Mouse (Mus musculus) forebrain, postnatal 0 days (tissue): ENCODE data around the gene E2f6. TPM values are rescaled to one million over a fixed set of nuclear protein-coding genes. Genes with fewer than 3 reads are reported as not detected.

Experiments
- ATAC-seq: fragments of 200-750 bp; cut with Nextera tagmentation; 2 replicates; pipeline ENCODE4 v1.8.0; 2017; ENCODE audit warnings: mild to moderate bottlenecking, moderate library complexity
- DNase-seq: peaks from one replicate; pipeline ENCODE4 v3.0.0-alpha.2; 2015
- H3K27ac ChIP-seq: fragments of 300-500 bp; sonication (generic); 2 replicates; pipeline ENCODE4 v1.5.1; 2014; ENCODE audit warnings: low read depth, mild to moderate bottlenecking, antibody characterized with exemption, low read length, moderate library complexity, mixed read lengths
- H3K27me3 ChIP-seq: fragments of 300-500 bp; sonication (generic); 2 replicates; pipeline ENCODE4 v1.6.1; 2014; ENCODE audit warnings: mild to moderate bottlenecking, low read length, mixed read lengths; ENCODE audit not compliant: insufficient read depth
- H3K36me3 ChIP-seq: fragments of 300-500 bp; sonication (generic); 2 replicates; pipeline ENCODE4 v1.6.1; 2014; ENCODE audit warnings: mild to moderate bottlenecking, moderate library complexity; ENCODE audit not compliant: insufficient read depth
- H3K4me1 ChIP-seq: fragments of 300-500 bp; sonication (generic); 2 replicates; pipeline ENCODE4 v1.6.1; 2014; ENCODE audit warnings: antibody characterized with exemption; ENCODE audit not compliant: insufficient read depth
- H3K4me2 ChIP-seq: fragments of 300-500 bp; sonication (generic); 2 replicates; pipeline ENCODE4 v1.6.1; 2014; ENCODE audit warnings: low read depth, mild to moderate bottlenecking, moderate library complexity
- H3K4me3 ChIP-seq: fragments of 300-500 bp; sonication (generic); 2 replicates; pipeline ENCODE4 v1.5.1; 2014; ENCODE audit warnings: low read depth, low read length, mixed read lengths
- H3K9ac ChIP-seq: fragments of 300-500 bp; sonication (generic); 2 replicates; pipeline ENCODE4 v1.6.1; 2014; ENCODE audit warnings: mild to moderate bottlenecking
- H3K9me3 ChIP-seq: fragments of 300-500 bp; sonication (generic); 2 replicates; pipeline ENCODE4 v1.6.1; 2016; ENCODE audit warnings: low read length
- CTCF ChIP-seq: sonication (generic); IDR thresholded peaks from 2 replicates; pipeline ENCODE4 v1.5.1; 2016; ENCODE audit warnings: antibody characterized with exemption, control low read depth, low read depth
- WGBS: fragments of 180-500 bp; shearing (Covaris S2); extraction: QIAGEN DNeasy Blood & Tissue Kit; methylation state at CpG from one replicate; pipeline ENCODE4 v1.1.7; 2014; 5-methylcytosine and 5-hydroxymethylcytosine counted together
- polyA plus RNA-seq: library from polyadenylated mRNA; unstranded; fragments of >200 nt; fragmentation: Nextera tagmentation; extraction: Ambion mirVana; gene quantifications from 2 replicates; pipeline ENCODE4 v1.2.1, GENCODE M21; 2015
- total RNA-seq: library from RNA; depleted of rRNA; stranded (reverse); fragments of >200 nt; gene quantifications from 2 replicates; pipeline ENCODE4 v1.2.3, GENCODE M21; 2014

The E2f6 gene
- total and polyA plus RNA-seq, 2 experiments from 2014 or later, result 15.4 to 26.4 TPM

GRCm38 (mm10) chr12:16829785-16830184, 19.0 kb downstream of the E2f6 start:
- Histone ChIP-seq H3K36me3 (peaks cover 22% of the 10 kb centered on the region), H3K27ac (no peak overlapping the region), H3K9ac (no peak overlapping the region), H3K9me3 (no peaks in the 10 kb centered on the region), H3K27me3 (no peaks in the 10 kb centered on the region), H3K4me1 (no peaks in the 10 kb centered on the region), H3K4me3 (no peak overlapping the region), H3K4me2 (no peak overlapping the region)
- TF ChIP-seq CTCF, result 0 out of 2 replicates have a peak, but pooled peaks have one; percentile 18
- 84% methylated on average over 2 of the region's 2 CpGs for WGBS
- ATAC-seq (no peak), DNase-seq (no peak)

DNA sequence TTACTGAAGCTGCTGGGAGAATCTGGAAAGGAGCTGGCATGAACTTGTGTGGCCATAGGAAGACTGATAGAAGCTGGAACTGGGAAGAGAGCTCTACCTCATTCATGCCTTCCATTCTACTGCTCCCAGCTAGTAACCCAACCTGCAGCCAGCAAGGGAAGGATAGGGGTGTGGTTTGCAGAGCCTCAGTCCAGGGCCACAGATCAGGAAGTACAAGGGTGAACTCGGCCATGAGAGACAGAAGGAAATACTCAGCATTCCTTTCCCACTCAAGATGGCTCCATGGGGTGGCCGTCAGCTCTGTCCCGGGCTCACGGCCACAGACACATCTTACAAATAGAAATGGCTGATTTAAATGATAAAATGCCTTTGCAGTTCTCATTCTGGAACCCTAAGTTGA, 20.3 kb downstream of the E2f6 start:
- TF ChIP-seq CTCF, result no peak

DNA sequence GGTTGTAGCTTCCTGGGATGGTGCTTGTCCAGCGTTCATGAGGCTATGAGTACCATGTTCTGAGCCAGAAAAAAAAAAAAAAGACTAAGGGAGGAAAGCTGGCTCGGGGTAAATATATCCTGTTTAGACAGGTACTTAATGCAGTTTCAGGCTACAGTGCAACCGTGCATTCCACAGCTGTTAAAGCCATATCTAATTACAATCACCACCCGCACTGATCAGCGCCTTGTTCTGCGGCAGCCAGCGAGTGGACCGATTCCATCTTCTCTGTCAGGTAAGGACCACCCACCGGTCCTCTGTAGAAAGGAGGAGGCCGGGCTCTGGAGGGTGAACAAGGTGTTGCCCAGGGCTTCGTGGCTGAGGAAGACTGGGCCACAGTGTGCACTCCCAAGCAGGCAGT, 23.9 kb downstream of the E2f6 start:
- H3K27ac ChIP-seq, result no peak overlapping the region
- no peak overlapping the region for H3K9ac ChIP-seq
- no peak for TF ChIP-seq CTCF
- no peak overlapping the region for H3K4me3 ChIP-seq
- H3K4me1 ChIP-seq, result 0 out of 2 replicates have a peak, but pooled peaks cover 3% of the 10 kb centered on the region
- no peak for DNase-seq
- H3K9me3 ChIP-seq, result no peaks in the 10 kb centered on the region
- WGBS, result 84% methylated on average over 11 of the region's 11 CpGs
- H3K27me3 ChIP-seq, result no peaks in the 10 kb centered on the region
- ATAC-seq, result no peak
- H3K4me2 ChIP-seq, result no peak overlapping the region
- H3K36me3 ChIP-seq, result no peaks in the 10 kb centered on the region

More for the DNA sequence above, 20.3 kb downstream of the E2f6 start:
- Histone ChIP-seq H3K4me3 (no peak overlapping the region), H3K4me2 (no peak overlapping the region), H3K9me3 (no peaks in the 10 kb centered on the region), H3K4me1 (0 out of 2 replicates have a peak, but pooled peaks cover 2% of the 10 kb centered on the region), H3K27me3 (no peaks in the 10 kb centered on the region), H3K9ac (no peak overlapping the region), H3K36me3 (peaks cover 12% of the 10 kb centered on the region), H3K27ac (no peak overlapping the region)
- DNase-seq (no peak), ATAC-seq (no peak)
- WGBS, result 90% methylated on average over 4 of the region's 4 CpGs

DNA sequence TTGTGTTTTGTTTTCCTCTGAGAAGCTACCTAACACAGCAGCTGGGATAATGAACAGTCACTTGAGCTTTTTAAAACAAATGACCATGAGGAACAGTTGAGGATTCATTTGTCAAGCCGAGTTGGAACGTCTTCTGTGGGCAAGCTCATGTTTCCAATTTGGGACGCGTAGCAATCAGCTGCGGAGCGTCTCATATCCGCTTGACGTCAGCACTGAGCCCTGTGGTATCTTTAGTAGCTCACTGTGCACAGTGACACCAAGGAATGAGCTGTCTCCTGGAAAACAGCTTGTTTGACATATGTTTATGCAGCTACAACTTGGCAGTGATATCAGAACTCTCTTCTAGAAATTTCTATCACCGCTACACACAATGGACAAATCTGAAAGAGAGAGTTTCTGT, 25.4 kb downstream of the E2f6 start:
- peak; percentile 48 for TF ChIP-seq CTCF
- H3K27ac ChIP-seq, result 0 out of 2 replicates have a peak overlapping the region, but pooled peaks have one; percentile 15
- H3K36me3 ChIP-seq, result no peaks in the 10 kb centered on the region
- H3K9me3 ChIP-seq, result no peaks in the 10 kb centered on the region
- no peak overlapping the region for H3K4me2 ChIP-seq
- H3K9ac ChIP-seq, result no peak overlapping the region
- 0 out of 2 replicates have a peak, but pooled peaks cover 3% of the 10 kb centered on the region for H3K4me1 ChIP-seq
- 56% methylated on average over 9 of the region's 9 CpGs for WGBS
- peak; percentile 75 for DNase-seq
- peak; percentile 94 for ATAC-seq
- H3K4me3 ChIP-seq, result no peak overlapping the region
- no peaks in the 10 kb centered on the region for H3K27me3 ChIP-seq

GRCm38 (mm10) chr12:16837766-16838165, 27.0 kb downstream of the E2f6 start:
- ATAC-seq (no peak), DNase-seq (no peak)
- Histone ChIP-seq H3K4me2 (no peak overlapping the region), H3K9ac (no peak overlapping the region), H3K27ac (no peak overlapping the region), H3K9me3 (no peaks in the 10 kb centered on the region), H3K36me3 (no peaks in the 10 kb centered on the region), H3K4me1 (0 out of 2 replicates have a peak, but pooled peaks cover 3% of the 10 kb centered on the region), H3K27me3 (no peaks in the 10 kb centered on the region), H3K4me3 (no peak overlapping the region)
- WGBS, result 75% methylated on average over 4 of the region's 4 CpGs
- no peak for TF ChIP-seq CTCF

DNA sequence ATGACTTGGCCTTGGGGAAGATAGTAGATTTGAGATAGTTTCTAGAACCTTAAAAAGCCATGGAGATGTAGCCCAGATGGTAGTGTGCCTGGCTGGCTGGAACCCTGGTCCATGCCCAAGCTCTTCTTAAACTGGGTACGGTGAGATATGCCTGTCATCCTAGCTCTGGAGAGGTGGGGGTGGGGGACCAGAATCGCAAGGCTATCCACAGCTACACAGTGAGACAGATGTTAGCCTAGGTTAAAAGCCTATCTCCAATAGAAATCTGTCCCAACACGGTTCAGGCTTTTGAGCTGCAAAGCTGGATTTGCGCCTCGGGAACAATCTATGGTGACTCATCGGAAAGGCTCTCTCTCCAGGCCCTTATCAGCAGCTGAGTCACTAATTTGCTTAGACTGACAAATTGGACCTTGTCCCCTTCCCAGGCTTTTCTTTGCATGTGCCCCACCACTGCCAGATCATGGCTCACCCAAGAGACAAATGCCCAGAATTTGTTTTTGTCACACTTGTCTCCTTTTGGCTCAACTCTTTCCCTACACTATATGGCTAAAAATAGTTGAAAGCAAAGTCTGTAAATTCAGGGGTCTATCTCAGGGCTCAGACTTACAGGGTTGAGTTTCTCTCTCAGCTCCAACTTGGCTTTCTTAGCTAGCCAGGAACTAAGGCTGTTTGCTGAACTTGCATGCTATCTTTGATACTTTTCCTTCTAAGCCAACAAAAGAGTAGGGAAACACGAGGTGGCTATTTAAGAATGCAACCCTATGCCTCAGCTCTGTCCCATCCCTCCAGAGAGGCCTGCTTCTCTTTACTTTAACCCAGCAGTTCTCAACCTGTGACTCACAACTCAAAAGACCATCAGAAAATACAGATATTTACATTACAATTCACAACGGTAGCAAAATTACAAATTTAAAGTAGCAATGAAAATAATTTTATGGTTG, 30.3 kb downstream of the E2f6 start:
- H3K9ac ChIP-seq, result no peak overlapping the region
- H3K4me1 ChIP-seq, result 0 out of 2 replicates have a peak, but pooled peaks cover under 1% of the 10 kb centered on the region
- no peaks in the 10 kb centered on the region for H3K36me3 ChIP-seq
- H3K4me2 ChIP-seq, result no peak overlapping the region
- H3K27ac ChIP-seq, result no peak overlapping the region
- 75% methylated on average over 8 of the region's 8 CpGs for WGBS
- no peaks in the 10 kb centered on the region for H3K9me3 ChIP-seq
- no peak for ATAC-seq
- H3K4me3 ChIP-seq, result no peak overlapping the region
- no peaks in the 10 kb centered on the region for H3K27me3 ChIP-seq
- no peak for DNase-seq
- no peak for TF ChIP-seq CTCF
